In genomic region chr5:100861811-100862210, GRCm38 (mm10) we compare ENCODE assay signal across 14 mouse cellular contexts. TPM values are rescaled to one million over a fixed set of nuclear protein-coding genes. Genes with fewer than 3 reads are reported as not detected.
A peak's percentile ranks its signal among the peaks of the same experiment; 100 is the strongest.
DNase-seq lines count a peak whose midpoint lies in the region; ATAC-seq and TF ChIP-seq lines count a peak whose summit lies in the region.
"Had no signal": no experiment of that assay in that cellular context is flagged by ENCODE, and none has a peak within 500 bp of the region (broad histone marks: within the 10 kb centered on the region; RNA-seq: fewer than 3 reads in every experiment).

No protein-coding gene starts in this region.

- H3K4me2 ChIP-seq in kidney, embryonic 16.5 days (replicated peaks; ENCODE audit: low read depth, low read length), result no peak overlapping the region
- H3K4me2 ChIP-seq: hindbrain, embryonic 14.5 days; limb, embryonic 15.5 days; midbrain, embryonic 12.5 days; stomach, embryonic 15.5 days had no signal

- no peak overlapping the region for H3K4me3 ChIP-seq in lung, adult 2 months (replicated peaks; ENCODE audit: extremely low read depth, low read depth, low read length)
- no peak overlapping the region for H3K4me3 ChIP-seq in kidney, embryonic 16.5 days (ENCODE audit: low read length)
- H3K4me3 ChIP-seq: limb, embryonic 15.5 days; midbrain, embryonic 12.5 days; stomach, embryonic 15.5 days had no signal

- no peak for TF ChIP-seq CTCF in lung, adult 2 months (IDR thresholded peaks at IDR 0.05; ENCODE audit: insufficient read depth, low read length)

- H3K27ac ChIP-seq in kidney, embryonic 16.5 days (ENCODE audit: low read length), result no peak overlapping the region
- H3K27ac ChIP-seq: hindbrain, embryonic 14.5 days; kidney, postnatal 0 days; limb, embryonic 15.5 days; midbrain, embryonic 12.5 days; stomach, embryonic 15.5 days had no signal

- DNase-seq in adrenal gland, adult (ENCODE audit: inconsistent age in 2 of 2, low spot score in 1 of 2), result peak; percentile 78 to 81
- DNase-seq in adrenal gland, postnatal 4 days (ENCODE audit: low spot score in 2 of 2), result no peak
- DNase-seq in lung, adult 18-20 months, result peak; percentile 16 to 27
- no peak for DNase-seq in lung, adult 2 months
- peak; percentile 32 for DNase-seq in brain, adult 2 months (ENCODE audit: low read depth, low spot score)
- DNase-seq in layer of hippocampus, adult 18-20 months (ENCODE audit: low spot score in 2 of 2), result no peak
- DNase-seq: cerebellum, postnatal 36 days had no signal

- H3K36me3 ChIP-seq in kidney, embryonic 16.5 days (ENCODE audit: insufficient read depth, low read length), result no peaks in the 10 kb centered on the region
- H3K36me3 ChIP-seq: limb, embryonic 15.5 days; midbrain, embryonic 12.5 days; stomach, embryonic 15.5 days had no signal

- no peak for TF ChIP-seq POLR2A in lung, adult 2 months (IDR thresholded peaks at IDR 0.05; ENCODE audit: borderline replicate concordance, extremely low read depth, low read depth, low read length)

- ATAC-seq in megakaryocyte progenitor cell, adult 5-6 weeks (replicated peaks; ENCODE audit: poor library complexity), result 0 out of 2 replicates have a peak, but pooled peaks have one; percentile 14
- no peak for ATAC-seq in kidney, embryonic 16.5 days (ENCODE audit: low FRiP score, low TSS enrichment)

- no peaks in the 10 kb centered on the region for H3K9me3 ChIP-seq in kidney, embryonic 16.5 days (ENCODE audit: low read length)
- H3K9me3 ChIP-seq: limb, embryonic 15.5 days; midbrain, embryonic 12.5 days; stomach, embryonic 15.5 days had no signal

- H3K4me1 ChIP-seq in lung, adult 2 months (ENCODE audit: control insufficient read depth, insufficient read depth, low read length), result no peaks in the 10 kb centered on the region
- H3K4me1 ChIP-seq in kidney, embryonic 16.5 days (ENCODE audit: insufficient read depth, low read length), result peaks cover 5% of the 10 kb centered on the region; the same call in 1 of the 2 replicates
- H3K4me1 ChIP-seq: limb, embryonic 15.5 days; midbrain, embryonic 12.5 days; stomach, embryonic 15.5 days had no signal

- H3K27me3 ChIP-seq in kidney, embryonic 16.5 days (ENCODE audit: insufficient read depth, low read length), result no peaks in the 10 kb centered on the region
- H3K27me3 ChIP-seq: limb, embryonic 15.5 days; midbrain, embryonic 12.5 days; stomach, embryonic 15.5 days had no signal

- 77% methylated on average over 7 of the region's 7 CpGs for WGBS in lung, adult 2 months
- 86% methylated on average over 7 of the region's 7 CpGs for WGBS in kidney, embryonic 16.5 days

- H3K9ac ChIP-seq in kidney, embryonic 16.5 days (replicated peaks; ENCODE audit: low read length), result no peak overlapping the region
- H3K9ac ChIP-seq: hindbrain, embryonic 14.5 days; limb, embryonic 15.5 days; midbrain, embryonic 12.5 days; stomach, embryonic 15.5 days had no signal

RNA-seq across cellular contexts. Expression of gene Gpat3, which starts 16.3 kb away (rescaled TPM):
- total RNA-seq in adrenal gland, postnatal 4 days (2021), result 1 to 10 TPM; 6.8 to 7.3 TPM
- 2.0 and 2.3 TPM in 2 replicates for polyA plus RNA-seq in lung, adult 2 months (2012; rRNA removed)
- 0.07 TPM in 1 of 2 replicates, not detected in the other for total RNA-seq in megakaryocyte progenitor cell, adult 5-6 weeks (2015)
- total RNA-seq in megakaryocyte progenitor cell, adult 5-6 weeks (2017), result 0.27 and 0.37 TPM in 2 replicates
- total RNA-seq in layer of hippocampus, adult 18-20 months (2021), result 1 to 10 TPM; 2.2 to 2.3 TPM
- polyA plus RNA-seq in kidney, embryonic 16.5 days (2015; fragmentation: Nextera tagmentation; extraction: Ambion mirVana), result 1.4 and 1.7 TPM in 2 replicates

RNA-seq across cellular contexts. Expression of gene Abraxas1, which starts 41.0 kb away (rescaled TPM):
- 10 to 100 TPM; 23.4 to 24.7 TPM for total RNA-seq in adrenal gland, postnatal 4 days (2021)
- 1.7 and 3.1 TPM in 2 replicates for polyA plus RNA-seq in lung, adult 2 months (2012; rRNA removed)
- total RNA-seq in megakaryocyte progenitor cell, adult 5-6 weeks (2015), result 25.6 and 33.5 TPM in 2 replicates
- total RNA-seq in megakaryocyte progenitor cell, adult 5-6 weeks (2017), result 33.9 and 44.7 TPM in 2 replicates
- 1 to 10 TPM; 7.5 to 7.9 TPM for total RNA-seq in layer of hippocampus, adult 18-20 months (2021)
- 29.7 and 32.4 TPM in 2 replicates for polyA plus RNA-seq in kidney, embryonic 16.5 days (2015; fragmentation: Nextera tagmentation; extraction: Ambion mirVana)

Comparison
In these comparisons a context has a peak if more than half of its experiments do, and no peak if none do; other contexts are left out.
1. DNase-seq: peak in adrenal gland, adult (2 of 2), lung, adult 18-20 months (2 of 2) and brain, adult 2 months (single experiment); none in adrenal gland, postnatal 4 days (0 of 2), lung, adult 2 months (single experiment) and layer of hippocampus, adult 18-20 months (0 of 2).